Mouse (Mus musculus) right cerebral cortex, postnatal 36 days (tissue): Measurements from ENCODE around the gene Frmd5.

ENCODE experiments used
- DNase-seq, 2 experiments: peaks; one replicate each; pipeline ENCODE4 v3.0.0; 2022; ENCODE audit warnings: low spot score in 2 of 2, mixed read lengths in 1 of 2

The Frmd5 gene

GRCm38 (mm10) chr2:121621262-121622163 is 185.4 kb downstream of the Frmd5 start:
- DNase-seq = peak; percentile 36 to 52

DNA sequence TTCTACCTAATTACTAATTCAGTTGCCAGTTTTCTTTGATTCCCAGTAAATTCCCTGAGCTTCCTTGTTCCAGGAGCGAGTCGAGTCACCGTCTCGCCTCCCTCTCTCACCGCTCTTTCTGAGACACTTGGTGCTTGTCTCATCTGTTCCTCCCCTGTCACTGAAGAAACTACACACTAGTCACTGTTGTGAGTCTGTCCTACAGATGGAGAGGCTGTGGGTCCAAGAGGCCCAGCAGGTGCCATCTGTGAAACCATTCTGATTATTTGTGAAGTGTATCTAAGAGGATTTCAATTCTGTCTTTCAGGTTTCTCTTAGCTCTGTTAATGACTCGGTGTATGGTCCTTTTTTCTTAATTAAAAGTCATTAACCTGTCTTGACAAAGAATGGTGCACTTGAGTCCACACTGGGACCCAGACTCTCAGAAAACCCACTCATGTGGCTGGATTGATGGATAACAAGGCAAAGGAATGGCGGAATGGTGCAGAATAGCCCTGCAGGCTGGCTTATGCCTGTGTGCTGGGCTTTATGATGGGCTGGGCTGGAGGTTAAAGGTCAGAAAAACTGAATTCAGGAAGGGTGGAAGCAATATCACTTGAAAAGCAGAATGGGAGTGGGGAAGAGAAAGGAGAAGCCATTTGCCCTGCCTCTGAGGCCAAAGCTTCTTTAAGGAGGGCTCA is 186.2 kb downstream of the Frmd5 start:
- DNase-seq = no peak

GRCm38 (mm10) chr2:121615199-121615559 is 191.7 kb downstream of the Frmd5 start:
- no peak for DNase-seq

GRCm38 (mm10) chr2:121614483-121615198 is 192.2 kb downstream of the Frmd5 start:
- DNase-seq = no peak

DNA sequence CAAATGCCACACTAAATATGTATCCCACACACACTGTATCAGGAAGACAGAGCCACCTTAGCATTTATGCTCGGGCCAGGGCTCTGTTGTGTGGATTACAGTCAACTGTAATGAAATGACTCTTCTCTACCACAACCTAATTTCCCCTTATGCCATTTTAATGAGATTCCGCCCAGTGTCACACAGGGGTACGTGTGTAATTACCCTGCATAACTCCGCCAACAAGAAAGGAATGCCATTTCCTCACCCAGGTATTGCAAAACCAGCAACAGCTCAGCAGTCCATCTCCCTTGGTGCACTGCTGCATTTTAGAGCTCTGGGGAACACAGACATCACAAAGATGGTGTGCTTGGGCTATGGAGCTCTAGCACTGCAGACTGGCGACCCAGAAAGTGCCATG is 194.8 kb downstream of the Frmd5 start:
- DNase-seq = no peak

DNA sequence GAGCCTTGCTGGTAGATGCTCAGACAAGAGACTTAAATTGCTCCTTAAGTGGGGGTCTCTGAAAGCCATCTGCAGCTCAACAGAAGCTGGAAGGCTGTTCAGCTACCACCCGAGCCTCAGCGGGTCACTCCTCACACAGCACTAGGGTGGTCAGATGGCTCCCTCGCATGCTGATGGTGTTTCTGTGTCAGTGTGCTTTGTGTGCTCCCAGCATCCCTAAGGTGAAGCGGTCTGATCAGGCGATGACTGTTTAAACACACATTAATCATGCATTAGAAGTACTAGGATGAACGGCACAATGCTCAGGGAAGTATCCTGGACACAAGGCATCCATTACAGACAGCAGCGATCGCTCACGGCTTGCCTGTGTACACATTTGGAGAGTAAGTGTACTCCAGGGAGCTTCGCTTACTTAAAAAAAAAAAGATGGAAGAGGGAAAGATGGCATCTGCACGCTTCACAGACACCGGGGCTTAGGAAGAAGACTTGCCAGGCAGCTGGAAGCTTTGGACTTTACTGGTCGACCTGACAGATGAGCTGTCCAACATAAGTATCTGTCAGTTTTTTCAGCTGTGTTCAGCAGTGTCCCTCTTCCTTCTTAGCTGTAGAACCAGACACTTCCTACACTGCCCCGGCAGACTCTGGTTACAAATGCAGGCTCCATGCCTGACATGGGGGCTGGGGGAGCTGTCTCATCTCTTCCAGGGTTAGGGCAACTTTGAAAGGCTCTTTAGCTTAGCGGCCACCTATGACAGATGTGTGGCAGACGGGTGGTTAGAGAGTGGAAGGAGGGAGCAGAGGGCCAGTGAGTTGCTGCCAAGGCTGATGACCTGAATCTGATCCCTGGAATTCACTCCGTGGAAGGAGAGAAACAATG is 196.6 kb downstream of the Frmd5 start:
- no peak for DNase-seq

- no peak for DNase-seq
These were observed 197.7 kb downstream of the Frmd5 start for GRCm38 (mm10) chr2:121609141-121609724.

GRCm38 (mm10) chr2:121602397-121602796 is 204.5 kb downstream of the Frmd5 start:
- no peak for DNase-seq

- DNase-seq = no peak
These were observed 205.3 kb downstream of the Frmd5 start for GRCm38 (mm10) chr2:121601543-121601942.

- no peak for DNase-seq
These were observed 206.2 kb downstream of the Frmd5 start for GRCm38 (mm10) chr2:121600736-121601135.

GRCm38 (mm10) chr2:121598249-121598648 is 208.6 kb downstream of the Frmd5 start:
- no peak for DNase-seq

DNA sequence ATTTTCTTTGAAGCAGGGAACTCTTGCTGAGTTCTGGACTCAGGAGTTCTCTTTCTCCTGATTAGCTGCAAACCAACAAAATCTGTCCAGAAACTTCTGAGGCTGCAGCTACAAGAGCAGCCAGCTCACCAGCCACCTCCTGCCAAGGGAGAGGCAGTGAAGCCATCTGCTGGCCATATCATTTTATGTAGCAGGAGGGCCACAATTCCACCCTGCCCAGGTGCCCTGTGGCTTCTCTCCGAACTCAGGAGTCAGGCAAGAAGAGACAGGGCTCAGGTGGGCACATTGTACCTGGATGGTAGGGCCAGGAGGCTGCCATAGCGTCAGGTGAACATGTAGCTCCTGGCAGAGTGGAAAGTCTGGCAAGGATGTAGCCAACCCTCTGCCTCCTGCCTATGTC is 210.3 kb downstream of the Frmd5 start:
- no peak for DNase-seq

- no peak for DNase-seq
These were observed 212.1 kb downstream of the Frmd5 start for GRCm38 (mm10) chr2:121594660-121595291.

- no peak for DNase-seq
These were observed 212.8 kb downstream of the Frmd5 start for GRCm38 (mm10) chr2:121594131-121594530.

- DNase-seq = no peak
These were observed 218.6 kb downstream of the Frmd5 start for GRCm38 (mm10) chr2:121588309-121588694.

DNA sequence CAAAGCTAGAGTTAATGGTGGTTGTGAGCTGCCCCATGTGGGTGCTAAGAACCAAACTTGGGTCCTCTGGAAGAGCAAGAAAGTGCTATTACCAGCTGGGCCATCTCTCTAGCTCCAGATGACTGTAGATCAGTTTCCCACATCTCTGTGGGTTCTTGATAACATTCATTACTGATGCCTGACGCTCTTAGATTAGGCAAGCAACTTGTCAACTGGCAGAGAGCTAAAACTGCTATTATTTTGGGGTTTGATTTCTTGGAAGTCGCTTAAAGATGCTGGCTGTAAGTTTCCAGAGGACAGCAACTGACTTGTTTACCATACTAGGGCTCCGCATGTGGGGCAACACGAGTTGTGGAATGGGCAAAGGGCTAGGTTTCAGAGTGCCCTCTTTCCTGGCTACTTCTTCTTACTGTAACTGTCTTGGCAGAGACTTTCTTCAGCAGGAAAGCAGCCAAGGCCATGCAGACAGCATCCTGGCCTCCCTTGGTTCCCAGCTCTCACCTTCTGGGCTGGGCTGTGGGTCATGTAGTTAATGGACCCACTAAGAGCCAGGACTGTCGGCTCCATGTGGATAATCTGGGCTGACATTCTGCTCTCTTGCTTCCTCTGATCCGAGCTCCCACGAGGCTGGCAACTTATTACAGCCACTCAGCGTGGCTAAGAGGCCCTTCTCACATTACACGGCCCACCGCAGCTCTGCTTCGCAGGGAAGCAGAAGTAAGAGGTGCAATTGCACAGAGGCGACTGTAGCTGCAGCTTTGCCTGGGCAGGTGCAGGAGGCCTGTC is 219.2 kb downstream of the Frmd5 start:
- no peak for DNase-seq

- DNase-seq = no peak
These were observed 222.2 kb downstream of the Frmd5 start for GRCm38 (mm10) chr2:121584705-121585104.

- DNase-seq = no peak
These were observed 223.3 kb downstream of the Frmd5 start for GRCm38 (mm10) chr2:121583468-121584116.

- no peak for DNase-seq
These were observed 224.0 kb downstream of the Frmd5 start for GRCm38 (mm10) chr2:121582809-121583376.
